Mouse (Mus musculus) frontal cortex, adult (tissue): ENCODE measurements at regions not wholly inside any gene's neighbourhood (a gene's known extent, or its start where the extent isn't known, plus 50 kb on each side); places are given as distances from the start of the nearest gene placed in this dataset.

Experiments used
- ATAC-seq: cut with Nextera tagmentation; 2 replicates; pipeline ENCODE4 v1.9.2; 2017; ENCODE audit warnings: mild to moderate bottlenecking, moderate library complexity, mixed read lengths; ENCODE audit not compliant: low TSS enrichment

GRCm38 (mm10) chrX:143024325-143024971 is 57.9 kb upstream of the Ammecr1 start:
- no peak for ATAC-seq

GRCm38 (mm10) chrX:143030371-143031010 is 64.0 kb upstream of the Ammecr1 start:
- ATAC-seq = 0 out of 2 replicates have a peak, but pooled peaks have one; percentile 52

GRCm38 (mm10) chrX:143039878-143040277 is 59.5 kb upstream of the Rtl9 start:
- no peak for ATAC-seq

- ATAC-seq = no peak
Observed at GRCm38 (mm10) chrX:143044296-143044695, 55.1 kb upstream of the Rtl9 start.

GRCm38 (mm10) chrX:143046293-143046692 is 53.1 kb upstream of the Rtl9 start:
- no peak for ATAC-seq
